Mouse (Mus musculus) G1E (cell line): ENCODE measurements around the gene 4632433K11Rik. TPM values are rescaled to one million over a fixed set of nuclear protein-coding genes. Genes with fewer than 3 reads are reported as not detected.

Experiments
- ATAC-seq: 2 replicates; pipeline ENCODE4 v1.8.0; 2016; ENCODE audit warnings: mild to moderate bottlenecking; ENCODE audit not compliant: insufficient number of reproducible peaks, poor library complexity, low FRiP score, severe bottlenecking; ENCODE audit errors: extremely low read depth
- DNase-seq: peaks from one replicate; pipeline ENCODE4 v3.0.0; 2012; ENCODE audit warnings: low spot score
- H3K27me3 ChIP-seq: 2 replicates; pipeline ENCODE4 v1.6.1; 2012; ENCODE audit warnings: mild to moderate bottlenecking, low read length, inconsistent platforms; ENCODE audit not compliant: insufficient read depth
- H3K36me3 ChIP-seq: replicated peaks from 2 replicates; pipeline ENCODE3; 2012; ENCODE audit warnings: mild to moderate bottlenecking, inconsistent platforms
- H3K4me1 ChIP-seq: 2 replicates; pipeline ENCODE4 v1.6.1; 2012; ENCODE audit warnings: low read depth, low read length, inconsistent platforms, mixed read lengths; ENCODE audit not compliant: insufficient read depth
- H3K4me3 ChIP-seq: 2 replicates; pipeline ENCODE4 v1.5.1; 2012; ENCODE audit warnings: low read depth, mild to moderate bottlenecking, inconsistent platforms, low read length, moderate library complexity, mixed read lengths
- H3K9me3 ChIP-seq: replicated peaks from 2 replicates; pipeline ENCODE4 v1.6.1; 2012; ENCODE audit warnings: inconsistent platforms
- CTCF ChIP-seq: IDR thresholded peaks from 2 replicates; pipeline ENCODE4 v1.5.1; 2012; ENCODE audit warnings: low read depth, low read length, inconsistent platforms, mixed read lengths
- GATA1 ChIP-seq: IDR thresholded peaks from 2 replicates; pipeline ENCODE4 v1.6.1; 2012; ENCODE audit warnings: borderline replicate concordance, low read length, inconsistent platforms, mixed read lengths
- GATA2 ChIP-seq: IDR thresholded peaks from 2 replicates; pipeline ENCODE4 v1.6.1; 2012; ENCODE audit warnings: low read depth, low read length, inconsistent platforms, borderline replicate concordance
- POLR2AphosphoS5 ChIP-seq: IDR thresholded peaks from 2 replicates; pipeline ENCODE4 v1.6.1; 2012; ENCODE audit warnings: low read depth, low read length, inconsistent platforms; ENCODE audit not compliant: insufficient replicate concordance
- TAL1 ChIP-seq: conservative IDR thresholded peaks from 2 replicates; pipeline ENCODE4 v1.6.1; 2012; ENCODE audit warnings: low read depth, low read length, inconsistent platforms, mixed read lengths
- polyA plus RNA-seq: library from polyadenylated mRNA; stranded (reverse); fragments of >175 nt; gene quantifications from 2 replicates; pipeline ENCODE4 v1.2.3, GENCODE M21; 2012
- total RNA-seq, 2 experiments: library from RNA; stranded (forward) in 1 of 2; stranded (reverse) in 1 of 2; fragments of 200-1000 nt in 1 of 2; fragments of >200 nt in 1 of 2; fragmentation: Nextera tagmentation in 1 of 2; gene quantifications; 2 replicates each; pipeline ENCODE4 v1.2.3; 2014 to 2017

Gene 4632433K11Rik
- total and polyA plus RNA-seq, 3 experiments = 0.98 to 1.2 TPM; not detected in 1

DNA sequence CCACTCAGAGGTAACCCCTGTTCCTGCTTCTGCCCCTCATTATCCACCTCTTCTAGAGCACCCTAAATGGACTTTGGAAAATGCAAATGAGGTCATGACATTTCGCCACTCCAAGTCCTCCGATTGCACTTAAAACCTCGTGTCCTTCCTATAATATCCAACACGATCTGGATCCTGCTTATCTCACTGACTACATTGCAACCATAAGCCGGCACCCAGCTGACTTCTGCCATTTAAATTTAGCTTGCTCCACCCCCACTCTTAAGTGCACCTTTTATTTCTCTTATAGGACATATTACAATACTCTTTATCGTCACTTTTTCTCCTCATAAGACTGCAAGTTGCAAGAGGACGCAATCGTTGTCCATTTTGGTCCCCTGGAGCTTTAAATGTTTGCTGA, 3.5 kb downstream of the 4632433K11Rik start:
- no peaks in the 10 kb centered on the region for H3K9me3 ChIP-seq
- ATAC-seq (no peak), DNase-seq (no peak)
- no peaks in the 10 kb centered on the region for H3K27me3 ChIP-seq
- peaks cover 24% of the 10 kb centered on the region for H3K4me1 ChIP-seq
- TF ChIP-seq CTCF (no peak), GATA2 (no peak), TAL1 (no peak), GATA1 (no peak), POLR2AphosphoS5 (no peak)
- H3K36me3 ChIP-seq = peaks cover 54% of the 10 kb centered on the region
- H3K4me3 ChIP-seq = peak overlapping the region; percentile 75; the same call in 1 of the 2 replicates

DNA sequence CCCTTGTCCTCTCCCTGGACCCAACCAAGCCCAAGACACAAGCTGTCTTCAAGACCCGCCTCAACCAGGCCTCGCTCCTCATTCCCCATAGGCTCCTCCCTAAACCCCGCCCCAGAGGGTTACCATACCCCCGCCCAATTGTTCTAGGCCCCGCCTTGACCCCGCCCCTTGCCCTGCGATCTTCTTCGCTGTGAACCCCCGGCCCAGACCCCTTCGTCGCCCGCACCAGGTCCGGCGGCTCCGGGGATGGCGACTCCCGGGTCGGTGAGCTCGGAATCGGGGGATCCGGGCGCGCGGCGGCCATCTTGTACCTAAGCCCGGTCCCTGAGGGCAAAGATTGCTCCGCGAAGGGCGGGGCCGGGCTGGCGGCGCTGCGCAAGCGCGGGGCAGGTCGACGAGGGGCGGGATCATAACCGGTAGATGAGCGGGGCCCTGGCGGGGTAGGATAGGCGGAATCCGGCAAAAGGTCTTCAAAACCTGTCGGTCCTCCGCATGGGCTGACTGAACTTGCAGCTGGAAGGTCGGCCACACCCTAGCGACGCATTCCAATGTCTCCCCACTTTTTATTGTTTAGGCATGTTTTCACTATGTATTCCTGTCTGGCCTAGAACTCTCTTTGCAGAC, 4.3 kb downstream of the 4632433K11Rik start, which contains the start of gene Zfp784:
Zfp784 (minus strand) TSS at position 338 of the 624 bp plus-strand sequence.
- ATAC-seq = peak; percentile 91
- Histone ChIP-seq H3K36me3 (peaks cover 46% of the 10 kb centered on the region), H3K4me3 (peak within 1 kb of the TSS; percentile 75), H3K27me3 (no peaks in the 10 kb centered on the region), H3K9me3 (no peaks in the 10 kb centered on the region), H3K4me1 (peaks cover 24% of the 10 kb centered on the region)
- TF ChIP-seq GATA1 = no peak
- TF ChIP-seq TAL1 = no peak
- no peak for TF ChIP-seq POLR2AphosphoS5
- TF ChIP-seq GATA2 = no peak
- no peak for TF ChIP-seq CTCF
- peak; percentile 95 for DNase-seq

DNA sequence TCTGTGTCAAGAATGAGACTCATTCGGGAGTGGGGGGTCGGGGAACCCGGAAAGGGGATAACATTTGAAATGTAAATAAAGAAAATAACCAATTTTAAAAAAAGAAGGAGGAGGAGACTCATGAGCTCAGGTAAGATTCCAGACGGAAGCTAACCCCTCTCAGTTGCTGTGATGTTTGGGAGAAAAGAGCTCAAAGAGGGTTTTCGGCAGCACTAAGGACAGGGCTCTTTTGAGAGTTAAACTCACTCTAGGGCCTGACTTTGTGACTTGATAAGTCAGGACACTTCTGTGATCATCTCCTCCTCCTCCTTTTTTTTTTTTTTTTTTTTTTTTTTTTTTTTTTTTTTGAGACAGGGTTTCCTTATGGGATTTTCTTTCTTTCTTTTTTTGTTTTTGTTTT, 5.0 kb downstream of the 4632433K11Rik start:
- H3K4me1 ChIP-seq = peaks cover 24% of the 10 kb centered on the region
- TF ChIP-seq CTCF (no peak), GATA2 (no peak), GATA1 (no peak), TAL1 (no peak), POLR2AphosphoS5 (no peak)
- ATAC-seq (no peak), DNase-seq (no peak)
- no peaks in the 10 kb centered on the region for H3K27me3 ChIP-seq
- no peaks in the 10 kb centered on the region for H3K9me3 ChIP-seq
- H3K36me3 ChIP-seq = peaks cover 43% of the 10 kb centered on the region
- peak overlapping the region; percentile 75 for H3K4me3 ChIP-seq

DNA sequence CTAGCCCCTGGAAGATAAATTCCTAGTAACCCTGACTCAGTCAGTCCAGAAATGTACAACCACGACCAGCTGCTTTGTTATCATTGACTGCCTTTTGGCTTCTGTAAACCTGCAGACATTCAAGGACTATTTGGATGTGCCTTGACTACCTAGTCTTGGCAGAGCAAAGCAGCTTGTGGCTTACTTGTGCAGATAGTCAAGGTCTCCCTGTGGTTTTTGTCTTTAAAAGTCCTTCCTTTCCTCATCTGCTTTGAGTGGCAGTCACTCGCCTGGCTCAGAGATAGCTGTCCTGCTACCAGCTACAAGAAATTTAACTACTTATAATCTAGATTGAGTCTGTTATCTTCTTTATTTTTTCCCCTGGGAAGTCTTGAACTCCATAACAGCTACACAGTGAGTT, 11.1 kb downstream of the 4632433K11Rik start:
- H3K27me3 ChIP-seq = peaks cover 3% of the 10 kb centered on the region; the same call in 1 of the 2 replicates
- 0 out of 2 replicates have a peak, but pooled peaks cover 2% of the 10 kb centered on the region for H3K4me1 ChIP-seq
- TF ChIP-seq CTCF = no peak
- no peak for TF ChIP-seq POLR2AphosphoS5
- no peak for TF ChIP-seq TAL1
- no peak for TF ChIP-seq GATA2
- no peak for TF ChIP-seq GATA1
- ATAC-seq = no peak
- DNase-seq = no peak
- no peaks in the 10 kb centered on the region for H3K9me3 ChIP-seq
- no peak overlapping the region for H3K4me3 ChIP-seq
- peaks cover 14% of the 10 kb centered on the region for H3K36me3 ChIP-seq

DNA sequence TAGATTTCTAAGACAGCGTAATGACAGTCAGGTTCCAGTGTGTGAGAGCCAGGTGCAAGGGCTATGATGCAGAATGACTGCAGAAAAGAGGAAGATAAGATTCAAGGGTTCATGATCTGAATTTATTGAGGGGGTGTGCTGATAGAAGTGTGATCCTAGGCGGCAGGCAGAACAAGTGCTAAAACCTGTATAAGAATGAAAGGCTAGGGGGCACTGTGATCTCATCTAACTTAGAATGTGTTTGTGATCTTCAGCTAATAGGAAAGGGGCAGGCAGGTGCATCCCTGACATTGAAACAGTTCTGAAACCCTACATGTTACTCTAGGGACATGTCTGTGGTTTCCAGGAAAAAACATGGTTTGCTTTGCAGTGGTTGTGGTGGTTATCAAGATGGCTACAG, 12.2 kb downstream of the 4632433K11Rik start:
- Histone ChIP-seq H3K27me3 (peaks cover 13% of the 10 kb centered on the region), H3K36me3 (peaks cover 9% of the 10 kb centered on the region), H3K4me3 (no peak overlapping the region), H3K9me3 (no peaks in the 10 kb centered on the region), H3K4me1 (0 out of 2 replicates have a peak, but pooled peaks cover 2% of the 10 kb centered on the region)
- no peak for ATAC-seq
- no peak for DNase-seq
- TF ChIP-seq GATA1 (no peak), TAL1 (no peak), POLR2AphosphoS5 (no peak), CTCF (no peak), GATA2 (no peak)

DNA sequence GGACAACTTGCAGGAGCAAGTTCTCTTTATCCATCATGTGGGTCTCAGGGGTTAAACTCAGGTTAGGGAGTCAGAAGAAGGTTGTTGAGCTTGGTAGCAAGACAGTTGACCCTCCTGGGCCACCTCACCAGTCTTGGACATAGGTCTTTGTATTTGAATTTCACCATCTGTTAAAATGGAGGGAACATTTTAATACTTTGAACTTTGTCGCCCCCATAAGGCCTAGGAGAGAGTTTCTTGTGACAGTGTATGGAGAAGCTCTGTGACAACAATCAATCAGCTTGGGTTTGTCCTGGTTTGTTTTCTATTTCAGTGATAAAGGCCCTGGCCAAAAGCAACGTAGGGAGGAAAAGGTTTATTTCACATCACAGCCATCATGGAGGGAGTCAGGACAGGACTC, 13.4 kb downstream of the 4632433K11Rik start:
- Histone ChIP-seq H3K4me3 (no peak overlapping the region), H3K27me3 (peaks cover 24% of the 10 kb centered on the region), H3K4me1 (0 out of 2 replicates have a peak, but pooled peaks cover 5% of the 10 kb centered on the region), H3K36me3 (peaks cover 3% of the 10 kb centered on the region), H3K9me3 (no peaks in the 10 kb centered on the region)
- ATAC-seq (peak; percentile 28; the same call in 1 of the 2 replicates), DNase-seq (no peak)
- no peak for TF ChIP-seq CTCF
- no peak for TF ChIP-seq TAL1
- TF ChIP-seq GATA2 = no peak
- no peak for TF ChIP-seq GATA1
